Mouse (Mus musculus): ENCODE data around the gene Tspan31. TPM values are rescaled to one million over a fixed set of nuclear protein-coding genes. Genes with fewer than 3 reads are reported as not detected.

Gene Tspan31
- 50.4 and 61.0 TPM in 2 replicates for polyA plus RNA-seq (2021; fragmentation: Nextera tagmentation)
- long read RNA-seq, experiment 1, transcript Tspan31-201 (6 exons, 1,556 nt) = major isoform, 287 of 360 reads
- long read RNA-seq, experiment 1, partial matches to known transcripts = 15 of 360 reads
- long read RNA-seq, experiment 1, other reads (novel, unspliced or antisense) = 57 of 360 reads
- long read RNA-seq, experiment 2, transcript Tspan31-201 (6 exons, 1,556 nt) = major isoform, 79 of 100 reads
- long read RNA-seq, experiment 2, partial matches to known transcripts = 5 of 100 reads
- long read RNA-seq, experiment 2, other reads (novel, unspliced or antisense) = 16 of 100 reads

GRCm38 (mm10) chr10:127070190-127071121, at the start of gene Tspan31:
Gene Tspan31, minus strand, starts transcription at chr10:127070264.

GRCm38 (mm10) chr10:127075080-127075479, 5.0 kb upstream of the Tspan31 start, which contains the start of gene Agap2:
Gene Agap2, plus strand, starts transcription at chr10:127075284.

GRCm38 (mm10) chr10:127063239-127063872, 6.7 kb downstream of the Tspan31 start, which contains the start of gene Cdk4:
Gene Cdk4, plus strand, starts transcription at chr10:127063534.

GRCm38 (mm10) chr10:127059968-127060916, 9.8 kb downstream of the Tspan31 start, which contains the start of gene March9:
Gene March9, minus strand, starts transcription at chr10:127060184.

GRCm38 (mm10) chr10:127047954-127048353, 22.1 kb downstream of the Tspan31 start, which contains the start of gene Cyp27b1:
Gene Cyp27b1, plus strand, starts transcription at chr10:127048250.

GRCm38 (mm10) chr10:127041274-127041766, 28.7 kb downstream of the Tspan31 start, which contains the start of the genes Mettl1 and Eef1akmt3:
Gene Mettl1, plus strand, starts transcription at chr10:127041414.
Gene Eef1akmt3, minus strand, starts transcription at chr10:127041513.

GRCm38 (mm10) chr10:127030336-127031296, 39.4 kb downstream of the Tspan31 start, which contains the start of gene Tsfm:
Gene Tsfm, minus strand, starts transcription at chr10:127030840.

Other genes starting within 250 kb of the Tspan31 start
- gene Atp23, start 168.9 kb downstream of the Tspan31 start, polyA plus RNA-seq (2021; fragmentation: Nextera tagmentation) = 23.1 and 27.3 TPM in 2 replicates
- gene Ctdsp2, start 91.5 kb downstream of the Tspan31 start, polyA plus RNA-seq (2021; fragmentation: Nextera tagmentation) = 8.6 and 15.8 TPM in 2 replicates
- 0.05 TPM in 1 of 2 replicates, not detected in the other for gene Avil, start 69.6 kb downstream of the Tspan31 start, polyA plus RNA-seq (2021; fragmentation: Nextera tagmentation)
- gene Tsfm, start 39.4 kb downstream of the Tspan31 start, polyA plus RNA-seq (2021; fragmentation: Nextera tagmentation) = 50.5 and 52.0 TPM in 2 replicates
- 6.7 and 16.5 TPM in 2 replicates for gene Mettl1, start 28.9 kb downstream of the Tspan31 start, polyA plus RNA-seq (2021; fragmentation: Nextera tagmentation)
- 0.05 TPM in 1 of 2 replicates, not detected in the other for gene Eef1akmt3, start 28.8 kb downstream of the Tspan31 start, polyA plus RNA-seq (2021; fragmentation: Nextera tagmentation)
- not detected in 2 replicates for gene Cyp27b1, start 22.0 kb downstream of the Tspan31 start, polyA plus RNA-seq (2021; fragmentation: Nextera tagmentation)
- gene March9, start 10.1 kb downstream of the Tspan31 start, polyA plus RNA-seq (2021; fragmentation: Nextera tagmentation) = 1.1 and 1.2 TPM in 2 replicates
- gene Cdk4, start 6.7 kb downstream of the Tspan31 start, polyA plus RNA-seq (2021; fragmentation: Nextera tagmentation) = 86.2 and 95.5 TPM in 2 replicates
- 17.8 and 20.2 TPM in 2 replicates for gene Agap2, start 5.0 kb upstream of the Tspan31 start, polyA plus RNA-seq (2021; fragmentation: Nextera tagmentation)
- 32.8 and 45.7 TPM in 2 replicates for gene Os9, start 50.9 kb upstream of the Tspan31 start, polyA plus RNA-seq (2021; fragmentation: Nextera tagmentation)
- 76.6 and 91.6 TPM in 2 replicates for gene B4galnt1, start 95.0 kb upstream of the Tspan31 start, polyA plus RNA-seq (2021; fragmentation: Nextera tagmentation)
- gene Slc26a10, start 110.4 kb upstream of the Tspan31 start, polyA plus RNA-seq (2021; fragmentation: Nextera tagmentation) = 0.97 and 1.3 TPM in 2 replicates
- gene Arhgef25, start 119.8 kb upstream of the Tspan31 start, polyA plus RNA-seq (2021; fragmentation: Nextera tagmentation) = 20.2 and 22.6 TPM in 2 replicates
- 6.7 and 58.5 TPM in 2 replicates for gene Dtx3, start 125.5 kb upstream of the Tspan31 start, polyA plus RNA-seq (2021; fragmentation: Nextera tagmentation)
- gene Pip4k2c, start 141.3 kb upstream of the Tspan31 start, polyA plus RNA-seq (2021; fragmentation: Nextera tagmentation) = 77.0 and 83.0 TPM in 2 replicates
- 301 and 323 TPM in 2 replicates for gene Kif5a, start 193.1 kb upstream of the Tspan31 start, polyA plus RNA-seq (2021; fragmentation: Nextera tagmentation)
- gene Dctn2, start 196.1 kb upstream of the Tspan31 start, polyA plus RNA-seq (2021; fragmentation: Nextera tagmentation) = 277 and 299 TPM in 2 replicates
- 1.5 and 8.9 TPM in 2 replicates for gene Mbd6, start 218.8 kb upstream of the Tspan31 start, polyA plus RNA-seq (2021; fragmentation: Nextera tagmentation)
- 47.1 and 54.3 TPM in 2 replicates for gene Mars, start 241.5 kb upstream of the Tspan31 start, polyA plus RNA-seq (2021; fragmentation: Nextera tagmentation)

Data from left cerebral cortex, adult 6 months (tissue).